ENCODE assay signal across 8 mouse cellular contexts in the genomic region with DNA sequence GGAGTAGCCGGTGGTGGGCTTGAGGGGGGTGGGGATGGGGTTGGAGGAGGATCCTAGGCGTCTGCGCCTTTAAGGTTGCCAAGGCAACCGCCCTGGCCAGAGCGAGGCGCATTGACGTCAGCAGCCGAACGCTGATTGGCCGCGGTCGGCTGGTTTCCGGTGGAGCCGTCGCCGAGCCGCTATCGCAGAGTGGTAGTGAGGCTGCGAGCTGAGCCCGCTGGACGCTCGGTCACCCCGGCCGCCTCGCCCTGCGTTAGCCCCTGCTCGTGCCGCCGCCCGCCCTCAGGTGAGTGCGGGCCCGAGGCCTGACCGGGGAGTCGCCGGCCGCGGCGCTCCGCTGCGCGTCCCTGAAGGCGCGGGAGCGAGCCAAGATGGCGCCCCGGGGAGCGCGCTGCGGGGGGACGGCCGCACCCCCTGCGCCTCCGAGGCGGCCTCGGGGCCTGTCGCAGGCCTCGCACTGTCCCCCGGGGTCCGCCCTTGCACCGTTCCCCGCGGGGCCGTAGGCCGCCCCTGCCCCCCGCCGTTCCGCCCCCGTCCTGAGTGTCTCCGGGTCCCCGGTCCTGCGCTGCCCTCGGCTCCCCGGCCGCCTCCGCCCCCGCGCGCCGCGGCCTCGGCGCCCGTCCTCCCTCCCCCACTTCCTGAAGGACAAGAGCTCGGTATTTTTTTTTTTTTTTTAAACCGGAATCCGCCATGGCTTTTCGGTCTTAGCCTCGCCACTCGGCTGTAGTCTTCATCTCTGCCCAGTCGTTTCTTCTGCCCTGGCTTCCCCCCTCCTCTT. TPM values are rescaled to one million over a fixed set of nuclear protein-coding genes. Genes with fewer than 3 reads are reported as not detected.
DNase-seq lines count a peak whose midpoint lies in the region; ATAC-seq and TF ChIP-seq lines count a peak whose summit lies in the region.

No protein-coding gene starts in this region.

- peak overlapping the region; percentile 92 for H3K4me3 ChIP-seq in C2C12 (ENCODE audit: insufficient read depth, poor library complexity, severe bottlenecking)
- H3K4me3 ChIP-seq in erythroblast, embryonic 14.5 days (replicated peaks): peak overlapping the region; percentile 99
- H3K4me3 ChIP-seq in heart, embryonic 13.5 days: peak overlapping the region; percentile 97
- peak overlapping the region; percentile 92 for H3K4me3 ChIP-seq in liver, embryonic 12.5 days
- peak overlapping the region; percentile 91 for H3K4me3 ChIP-seq in stomach, embryonic 15.5 days (replicated peaks)

- H3K79me3 ChIP-seq in C2C12 (ENCODE audit: low read depth): peaks cover 46% of the 10 kb centered on the region

- H3ac ChIP-seq in C2C12 (ENCODE audit: control insufficient read depth, insufficient read length, low read depth): peak overlapping the region; percentile 92

- peaks cover 54% of the 10 kb centered on the region for H3K4me1 ChIP-seq in erythroblast, embryonic 14.5 days (ENCODE audit: control insufficient read depth)
- peaks cover 59% of the 10 kb centered on the region for H3K4me1 ChIP-seq in heart, embryonic 13.5 days
- peaks cover 68% of the 10 kb centered on the region for H3K4me1 ChIP-seq in liver, embryonic 12.5 days
- peaks cover 21% of the 10 kb centered on the region for H3K4me1 ChIP-seq in stomach, embryonic 15.5 days

- TF ChIP-seq CTCF in C2C12 (IDR thresholded peaks at IDR 0.05; ENCODE audit: control insufficient read depth, insufficient read depth, insufficient read length): no peak
- no peak for TF ChIP-seq CTCF in brain, embryonic 14.5 days (IDR thresholded peaks at IDR 0.05; ENCODE audit: borderline replicate concordance, extremely low read depth, insufficient read depth, insufficient read length)

- peak overlapping the region; percentile 100 for H3K9ac ChIP-seq in heart, embryonic 13.5 days
- peak overlapping the region; percentile 97 for H3K9ac ChIP-seq in liver, embryonic 12.5 days
- peak overlapping the region; percentile 85 for H3K9ac ChIP-seq in stomach, embryonic 15.5 days

- peak; percentile 95 for ATAC-seq in heart, embryonic 13.5 days (ENCODE audit: extremely low read depth, insufficient number of reproducible peaks, low FRiP score, low TSS enrichment)
- ATAC-seq in liver, embryonic 12.5 days: peak; percentile 95
- ATAC-seq in stomach, embryonic 15.5 days (ENCODE audit: insufficient read depth, low FRiP score, low read depth): peak; percentile 96

- H3K27me3 ChIP-seq in C2C12 (ENCODE audit: control insufficient read depth, insufficient read depth, insufficient read length): no peaks in the 10 kb centered on the region
- H3K27me3 ChIP-seq in erythroblast, embryonic 14.5 days (ENCODE audit: control insufficient read depth): peaks cover 36% of the 10 kb centered on the region
- no peaks in the 10 kb centered on the region for H3K27me3 ChIP-seq in heart, embryonic 13.5 days (replicated peaks)
- H3K27me3 ChIP-seq in liver, embryonic 12.5 days (replicated peaks): peaks cover 16% of the 10 kb centered on the region
- no peaks in the 10 kb centered on the region for H3K27me3 ChIP-seq in stomach, embryonic 15.5 days (replicated peaks)

- peaks cover 52% of the 10 kb centered on the region for H3K79me2 ChIP-seq in C2C12 (ENCODE audit: control insufficient read depth, insufficient read depth)

- DNase-seq in brain, embryonic 14.5 days (ENCODE audit: low read depth): peak; percentile 98
- DNase-seq in kidney, postnatal 10 days: peak; percentile 98
- DNase-seq in natural killer cell, adult 2 months (ENCODE audit: low spot score in 2 of 2): peak; percentile 91

- H3K4me2 ChIP-seq in heart, embryonic 13.5 days: peak overlapping the region; percentile 83
- peak overlapping the region; percentile 94 for H3K4me2 ChIP-seq in liver, embryonic 12.5 days
- peak overlapping the region; percentile 83 for H3K4me2 ChIP-seq in stomach, embryonic 15.5 days

- H3K27ac ChIP-seq in heart, embryonic 13.5 days (replicated peaks): peak overlapping the region; percentile 99
- peak overlapping the region; percentile 93 for H3K27ac ChIP-seq in liver, embryonic 12.5 days
- peak overlapping the region; percentile 94 for H3K27ac ChIP-seq in stomach, embryonic 15.5 days

- H3K9me3 ChIP-seq in erythroblast, embryonic 14.5 days (ENCODE audit: control insufficient read depth, low read length): no peaks in the 10 kb centered on the region
- no peaks in the 10 kb centered on the region for H3K9me3 ChIP-seq in heart, embryonic 13.5 days
- H3K9me3 ChIP-seq in liver, embryonic 12.5 days (replicated peaks): no peaks in the 10 kb centered on the region
- no peaks in the 10 kb centered on the region for H3K9me3 ChIP-seq in stomach, embryonic 15.5 days

- WGBS in heart, embryonic 13.5 days: under 1% methylated on average over 85 of the region's 90 CpGs
- whole genome bisulfite sequencing in liver, embryonic 12.5 days (ENCODE audit: insufficient replicate concordance): under 1% methylated on average over 79 of the region's 90 CpGs
- WGBS in stomach, embryonic 15.5 days: under 1% methylated on average over 69 of the region's 90 CpGs

- TF ChIP-seq POLR2A in brain, embryonic 14.5 days (IDR thresholded peaks at IDR 0.05; ENCODE audit: borderline replicate concordance, extremely low read depth, insufficient read depth, insufficient read length, poor library complexity, severe bottlenecking): peak; percentile 93

- peaks cover 33% of the 10 kb centered on the region for H3K36me3 ChIP-seq in C2C12 (ENCODE audit: control insufficient read depth, insufficient read depth)
- peaks cover 30% of the 10 kb centered on the region for H3K36me3 ChIP-seq in erythroblast, embryonic 14.5 days (ENCODE audit: control insufficient read depth)
- peaks cover 28% of the 10 kb centered on the region for H3K36me3 ChIP-seq in heart, embryonic 13.5 days
- peaks cover 29% of the 10 kb centered on the region for H3K36me3 ChIP-seq in liver, embryonic 12.5 days
- no peaks in the 10 kb centered on the region for H3K36me3 ChIP-seq in stomach, embryonic 15.5 days

TF ChIP-seq in C2C12, 6 proteins besides CTCF, POLR2A, EP300 and RAD21:
- TF ChIP-seq FOSL1 (IDR thresholded peaks at IDR 0.05; ENCODE audit: insufficient read depth, low read length, poor library complexity, severe bottlenecking): no peak
- no peak for TF ChIP-seq MAX (IDR thresholded peaks at IDR 0.05)
- TF ChIP-seq USF1 (IDR thresholded peaks at IDR 0.05; ENCODE audit: low read depth): no peak
- TF ChIP-seq CEBPB (IDR thresholded peaks at IDR 0.05; ENCODE audit: low read depth): no peak
- no peak for TF ChIP-seq MYOG (IDR thresholded peaks at IDR 0.05; ENCODE audit: control insufficient read depth, extremely low read depth, insufficient read length)
- TF ChIP-seq MYOD1 (IDR thresholded peaks at IDR 0.05; ENCODE audit: control insufficient read depth, insufficient read length, low read depth): no peak

RNA-seq across cellular contexts. Expression of gene Prkar1a, which starts 1.8 kb away (rescaled TPM):
- 237 TPM for polyA plus RNA-seq in C2C12 (2012; fragmentation: generic; extraction: Trizol)
- polyA plus RNA-seq in brain, embryonic 14.5 days (2012; rRNA removed): 281 and 315 TPM in 2 replicates
- 2.0 and 2.9 TPM in 2 replicates for polyA plus RNA-seq in erythroblast, embryonic 14.5 days (2012)
- polyA plus RNA-seq in heart, embryonic 13.5 days (2015; fragmentation: Nextera tagmentation; extraction: Ambion mirVana): 375 and 413 TPM in 2 replicates
- 165 and 171 TPM in 2 replicates for polyA plus RNA-seq in liver, embryonic 12.5 days (2016; fragmentation: Nextera tagmentation; extraction: Ambion mirVana)
- polyA plus RNA-seq in stomach, embryonic 15.5 days (2015; fragmentation: Nextera tagmentation; extraction: Ambion mirVana): 291 and 297 TPM in 2 replicates

RNA-seq across cellular contexts. Expression of gene Wipi1, which starts 39.2 kb away (rescaled TPM):
- polyA plus RNA-seq in C2C12 (2012; fragmentation: generic; extraction: Trizol): 27.8 TPM
- 7.1 and 10.2 TPM in 2 replicates for polyA plus RNA-seq in brain, embryonic 14.5 days (2012; rRNA removed)
- polyA plus RNA-seq in erythroblast, embryonic 14.5 days (2012): 11.4 and 12.1 TPM in 2 replicates
- polyA plus RNA-seq in heart, embryonic 13.5 days (2015; fragmentation: Nextera tagmentation; extraction: Ambion mirVana): 44.7 and 48.0 TPM in 2 replicates
- polyA plus RNA-seq in liver, embryonic 12.5 days (2016; fragmentation: Nextera tagmentation; extraction: Ambion mirVana): 31.7 and 33.5 TPM in 2 replicates
- 36.4 and 37.5 TPM in 2 replicates for polyA plus RNA-seq in stomach, embryonic 15.5 days (2015; fragmentation: Nextera tagmentation; extraction: Ambion mirVana)

Comparison
In these comparisons a context has a peak if more than half of its experiments do, and no peak if none do; other contexts are left out.
1. Peak in every context shown above with its lines: DNase-seq, ATAC-seq, H3K4me3 ChIP-seq and H3K27ac ChIP-seq.
2. RNA of gene Prkar1a, which starts 1.8 kb away (polyA plus RNA-seq): 375 to 413 TPM in heart, embryonic 13.5 days, 281 to 315 TPM in brain, embryonic 14.5 days, 291 to 297 TPM in stomach, embryonic 15.5 days, 237 TPM in C2C12 (single experiment) and 165 to 171 TPM in liver, embryonic 12.5 days; 2.0 to 2.9 TPM in erythroblast, embryonic 14.5 days; every median in the first group is over 10 times any median in the second.